Mouse (Mus musculus) frontal cortex, adult 2 months (tissue): ENCODE data around the gene Senp5. TPM values are rescaled to one million over a fixed set of nuclear protein-coding genes. Genes with fewer than 3 reads are reported as not detected.

ENCODE experiments used
- DNase-seq, 2 experiments: peaks; one replicate each; pipeline ENCODE4 v3.0.0; 2022; ENCODE audit warnings: low spot score in 1 of 2; ENCODE audit errors: extremely low spot score in 1 of 2
- polyA plus RNA-seq: library from polyadenylated mRNA; depleted of rRNA; stranded (reverse); fragments of >200 nt; gene quantifications from 2 replicates; pipeline ENCODE4 v1.2.3, GENCODE M21; 2012

Senp5 gene
- polyA plus RNA-seq, 1 experiment: 20.7 TPM

DNA sequence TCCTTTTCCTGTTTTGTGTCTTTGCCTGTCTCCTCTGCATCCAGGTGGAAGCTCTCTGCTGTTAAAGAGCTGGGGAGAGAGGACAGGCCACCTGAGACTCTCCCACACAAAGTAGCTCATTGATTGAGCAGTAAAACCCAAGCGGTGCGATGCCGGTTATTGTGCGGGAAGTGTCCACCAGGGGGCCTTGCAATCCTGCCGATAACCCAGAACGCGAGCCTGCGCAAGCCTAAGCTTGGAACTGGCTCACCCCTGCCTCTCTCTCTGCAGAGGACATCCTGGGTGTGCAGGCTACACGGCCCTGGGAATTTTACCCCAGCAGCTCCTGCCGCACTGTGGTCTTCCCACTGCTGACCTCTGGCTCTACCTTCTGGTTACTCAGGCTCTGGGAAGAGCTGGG is 59.1 kb downstream of the Senp5 start:
- peak in 1 of 2 experiments; percentile 91 for DNase-seq

GRCm38 (mm10) chr16:31940586-31940985 is 62.5 kb downstream of the Senp5 start:
- DNase-seq: no peak

DNA sequence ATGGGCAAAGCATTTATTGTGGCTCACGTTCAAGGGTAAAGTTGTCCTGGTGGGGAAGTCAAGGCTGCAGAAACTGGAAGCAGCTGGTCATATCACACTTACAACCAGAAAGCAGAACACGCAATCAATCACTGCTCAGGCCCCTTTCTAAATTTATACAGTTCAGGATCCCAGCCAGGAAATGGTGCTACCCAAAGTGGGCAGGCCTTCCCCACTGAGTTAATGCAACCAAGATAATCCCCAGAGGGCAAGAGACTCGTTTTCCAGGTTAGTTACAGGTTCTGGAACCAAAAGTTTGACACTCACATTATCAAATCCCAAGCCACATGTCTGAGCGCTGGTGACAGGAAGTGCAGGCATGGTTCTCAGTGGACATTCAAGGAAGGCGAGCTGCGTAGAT is 64.2 kb downstream of the Senp5 start:
- DNase-seq: no peak

DNA sequence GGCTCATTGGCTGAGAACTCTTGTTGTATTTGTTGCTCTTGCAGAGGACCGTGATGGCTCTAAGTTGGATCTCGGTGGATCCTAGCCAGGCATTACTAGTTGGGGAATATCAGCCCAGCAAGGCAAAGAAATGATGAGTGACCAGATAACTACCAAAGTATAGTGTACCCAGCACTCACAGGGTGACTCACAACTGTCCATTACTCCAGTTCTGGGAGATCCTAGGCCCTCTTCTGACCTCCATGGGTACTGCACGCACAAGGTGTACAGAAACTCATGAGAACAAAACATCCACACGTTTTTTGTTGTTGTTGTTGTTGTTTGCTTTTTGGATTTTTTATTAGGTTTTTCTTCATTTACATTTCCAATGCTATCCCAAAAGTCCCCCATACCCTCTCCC is 66.5 kb downstream of the Senp5 start:
- DNase-seq: no peak

DNA sequence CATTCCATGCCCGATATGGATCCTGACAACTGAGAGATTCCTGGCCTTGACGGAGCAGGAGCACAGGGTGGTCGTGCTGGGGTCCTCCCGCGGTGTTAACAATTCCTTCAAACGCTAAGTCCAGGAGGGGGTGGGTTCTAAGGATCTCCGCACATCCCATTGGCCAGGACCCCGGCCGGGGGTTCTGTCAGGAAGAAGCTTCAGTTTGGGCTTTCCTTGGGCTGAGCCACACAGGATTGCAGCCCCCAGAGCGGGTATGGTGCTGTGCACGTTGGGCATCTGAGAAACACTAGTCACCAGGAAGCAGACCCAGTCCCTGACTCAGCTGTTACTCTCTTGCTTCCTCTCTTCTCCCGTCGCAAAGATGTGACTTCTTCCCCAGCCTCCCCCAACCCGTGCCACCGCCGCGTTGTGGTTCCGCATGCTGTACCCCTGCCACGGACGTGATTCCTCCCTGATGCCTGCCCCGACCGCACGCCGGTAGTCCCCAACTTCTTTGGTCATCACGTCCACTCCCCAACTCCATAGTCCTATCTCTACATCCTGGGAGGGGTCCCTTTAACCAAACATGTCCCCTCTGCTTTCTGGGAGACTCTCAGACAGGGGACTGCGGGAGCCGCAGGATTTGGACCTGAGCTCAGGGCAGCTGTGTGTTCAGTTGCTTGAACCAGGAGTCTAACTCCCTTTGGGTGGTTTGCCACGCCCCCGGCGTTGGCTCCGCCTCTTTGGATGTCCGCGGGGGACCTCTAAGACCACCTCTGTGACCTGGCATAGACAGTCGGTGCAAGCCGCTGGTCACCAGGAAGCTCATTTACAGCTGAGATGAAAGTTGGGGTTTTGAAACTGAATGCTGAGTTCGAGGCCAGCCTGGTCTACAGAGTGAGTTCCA is 67.8 kb downstream of the Senp5 start:
- DNase-seq: peak in 1 of 2 experiments; percentile 54

DNA sequence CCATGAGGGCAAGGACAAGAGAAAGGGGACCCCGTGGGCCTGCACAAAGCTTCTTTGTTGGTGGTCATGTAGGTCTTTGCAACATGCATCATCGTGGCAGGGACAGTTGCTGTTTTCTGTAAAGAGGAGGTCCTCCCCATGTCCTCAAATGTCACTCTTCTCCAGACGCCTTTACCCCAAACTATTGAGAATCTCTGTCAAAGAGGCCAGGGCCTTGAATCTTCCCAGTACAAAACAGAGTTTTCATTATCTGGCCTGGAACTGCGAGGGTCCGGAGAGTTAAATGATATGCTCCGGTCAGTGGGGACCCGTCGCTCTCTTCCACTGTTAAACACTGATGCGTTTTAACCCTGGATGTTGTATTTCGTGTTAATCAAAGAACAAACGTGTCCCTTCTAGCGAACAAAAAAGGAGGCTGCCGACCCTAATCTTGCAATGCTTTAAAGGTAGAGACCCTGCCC is 68.5 kb downstream of the Senp5 start:
- no peak for DNase-seq

- DNase-seq: peak in 1 of 2 experiments; percentile 53
Observed at GRCm38 (mm10) chr16:31933751-31934549, 69.1 kb downstream of the Senp5 start, which contains the start of gene Pigz. TSS of gene Pigz (plus strand) at chr16:31933851.

DNA sequence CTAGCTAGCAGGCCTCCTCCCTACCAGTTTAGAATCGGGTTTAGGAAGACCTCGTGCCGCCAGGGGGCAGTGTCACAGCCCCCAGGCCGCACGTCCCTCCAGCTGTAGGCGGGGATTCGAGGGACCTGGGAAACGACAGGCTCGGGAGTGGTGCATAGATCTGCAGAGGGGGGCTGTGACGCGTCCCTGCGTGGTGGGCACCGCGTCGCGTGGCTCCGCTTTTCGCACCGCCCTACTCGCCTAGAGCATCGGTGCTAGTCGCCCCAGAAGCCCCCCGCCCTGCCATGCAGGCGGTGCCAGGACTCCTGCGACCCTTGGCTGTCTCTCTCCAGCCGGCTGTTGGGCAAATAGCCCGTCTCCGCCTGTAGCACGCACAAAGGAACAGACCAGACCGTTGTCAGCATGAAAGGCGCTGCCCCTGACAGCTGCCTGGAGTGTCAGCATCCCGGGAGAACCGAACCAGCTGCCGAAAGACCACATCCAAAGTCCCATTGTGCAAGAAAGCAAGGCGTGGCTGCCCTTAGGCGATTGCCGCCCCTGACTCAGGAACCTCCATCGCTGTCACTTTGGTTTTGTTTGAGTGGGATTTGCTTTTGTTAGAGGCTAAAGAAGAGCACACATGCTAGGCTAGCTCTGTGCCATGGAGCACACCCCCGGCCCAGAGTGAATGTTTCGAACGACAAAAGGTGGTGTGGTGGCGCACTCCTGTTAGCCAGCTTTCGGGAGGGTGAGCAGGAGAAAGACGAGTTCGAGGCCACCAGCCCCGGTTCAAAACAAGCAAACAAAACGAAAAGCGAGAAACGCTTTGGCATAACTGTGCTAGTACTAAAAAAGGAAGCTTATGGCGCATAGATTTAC is 70.0 kb downstream of the Senp5 start:
- peak; percentile 91 to 92 for DNase-seq

- DNase-seq: peak in 1 of 2 experiments; percentile 38
Observed at GRCm38 (mm10) chr16:31932255-31932654, 70.8 kb downstream of the Senp5 start.

GRCm38 (mm10) chr16:31931330-31931729 is 71.8 kb downstream of the Senp5 start:
- DNase-seq: peak in 1 of 2 experiments; percentile 56

DNA sequence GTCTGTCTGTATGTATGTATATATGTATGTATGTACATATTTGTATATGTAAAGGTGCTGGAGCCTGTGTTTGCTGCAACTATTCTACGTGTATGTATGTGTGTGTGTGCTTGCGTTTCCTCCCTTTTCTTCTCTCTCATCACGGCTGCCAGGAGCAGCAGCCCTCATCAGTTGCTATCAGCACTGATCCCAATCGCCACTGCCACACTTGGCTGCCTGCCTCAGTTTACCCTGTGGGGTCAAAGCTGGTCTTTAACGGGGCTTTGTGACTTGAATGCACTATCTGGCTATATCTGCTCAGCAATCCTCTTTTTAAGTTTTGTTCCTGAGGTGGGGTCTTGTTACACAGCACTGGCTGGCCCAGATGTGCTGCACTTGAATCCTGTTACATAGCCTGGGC is 75.7 kb downstream of the Senp5 start:
- DNase-seq: no peak

- no peak for DNase-seq
Observed at GRCm38 (mm10) chr16:31926547-31927182, 76.4 kb downstream of the Senp5 start.

DNA sequence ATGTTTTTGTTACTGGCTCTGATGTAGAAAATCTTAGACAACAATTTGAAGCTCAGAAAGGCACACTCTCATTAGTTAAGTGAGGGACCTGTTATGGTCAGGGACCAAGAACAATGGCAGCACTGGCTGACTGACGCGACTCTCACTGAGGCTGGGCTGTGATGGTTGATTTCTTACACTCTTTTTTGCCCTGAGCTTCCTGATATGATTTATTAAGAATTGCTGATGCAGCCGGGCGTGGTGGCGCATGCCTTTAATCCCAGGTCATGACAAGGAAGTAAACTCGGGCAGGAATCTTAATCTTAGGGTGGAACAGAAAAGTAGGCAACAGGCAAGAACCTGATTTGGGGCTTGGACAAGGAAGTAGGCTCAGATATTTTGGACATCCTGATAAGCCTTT is 77.0 kb downstream of the Senp5 start:
- no peak for DNase-seq

DNA sequence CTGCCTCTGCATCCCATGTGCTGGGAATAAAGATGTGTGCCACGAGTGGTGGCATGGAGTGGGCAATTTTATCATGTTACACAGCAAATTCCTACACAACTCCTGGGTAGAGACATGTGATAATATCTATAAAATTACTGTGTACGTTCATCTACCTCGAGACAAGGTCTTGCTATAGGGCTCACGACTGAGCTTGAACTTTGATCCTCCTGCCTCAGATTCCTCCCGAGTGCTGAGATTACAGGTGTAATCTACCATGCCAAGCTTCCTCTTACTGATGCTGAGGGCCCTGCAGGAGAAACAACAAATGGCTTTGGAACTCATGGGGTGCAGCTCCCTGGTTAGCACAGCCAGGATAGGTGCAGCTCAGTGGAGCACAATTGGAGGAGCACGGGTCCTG is 78.7 kb downstream of the Senp5 start:
- DNase-seq: no peak

GRCm38 (mm10) chr16:31918248-31918724 is 84.8 kb downstream of the Senp5 start:
- peak; percentile 74 to 97 for DNase-seq

DNA sequence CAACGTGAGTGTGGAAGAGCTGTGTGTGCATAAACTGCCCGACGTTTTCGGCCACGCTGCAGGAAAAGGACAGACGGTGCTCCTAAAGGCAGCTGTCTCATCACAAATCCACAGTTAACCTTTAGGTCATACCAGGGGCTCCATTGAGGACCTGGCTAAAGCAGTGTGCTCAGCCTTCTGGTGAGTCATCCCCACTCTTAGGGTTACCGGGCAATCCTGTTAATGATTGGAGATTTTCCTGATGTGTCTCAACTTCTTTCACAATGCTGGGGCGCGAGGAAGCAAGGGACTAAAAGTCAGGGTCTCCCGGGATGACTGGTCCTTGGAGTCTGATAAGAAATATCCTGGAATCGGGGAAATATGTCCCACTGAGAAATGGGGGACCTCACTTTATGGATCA is 85.3 kb downstream of the Senp5 start:
- DNase-seq: no peak

- DNase-seq: no peak
Observed at GRCm38 (mm10) chr16:31910281-31910847, 92.7 kb downstream of the Senp5 start.
